ENCODE assay signal across 8 mouse cellular contexts in genomic region chr8:124792708-124793107, GRCm38 (mm10). TPM values are rescaled to one million over a fixed set of nuclear protein-coding genes. Genes with fewer than 3 reads are reported as not detected.
DNase-seq lines count a peak whose midpoint lies in the region; ATAC-seq and TF ChIP-seq lines count a peak whose summit lies in the region.

Gene Trim67 (plus strand): TSS chr8:124793092.

- TF ChIP-seq EP300 in ES-Bruce4 (IDR thresholded peaks at IDR 0.05; ENCODE audit: insufficient read depth, low read depth, low read length), result no peak

- no peak for TF ChIP-seq CTCF in ES-Bruce4 (IDR thresholded peaks at IDR 0.05; ENCODE audit: low read depth, low read length)

- intact Hi-C loops in left cerebral cortex, postnatal 25 days (cut with DNase I), result loop anchor here (5.0 kb wide), 1 partner anchor 35 kb away; no protein-coding TSS in a partner anchor

- no peak within 1 kb of the TSS for H3ac ChIP-seq in myocyte (ENCODE audit: control insufficient read depth, insufficient read length)

- TF ChIP-seq POLR2A in ES-Bruce4 (IDR thresholded peaks at IDR 0.05; ENCODE audit: insufficient read depth, low read length) (no peak), myocyte (IDR thresholded peaks at IDR 0.05; ENCODE audit: insufficient read length, low read depth) (no peak)

- H3K4me2 ChIP-seq in hindbrain, embryonic 13.5 days, result peak within 1 kb of the TSS; percentile 87
- peak within 1 kb of the TSS; percentile 48 for H3K4me2 ChIP-seq in myocyte (ENCODE audit: low read depth)

- H3K9me3 ChIP-seq in ES-Bruce4 (replicated peaks; ENCODE audit: control insufficient read depth, insufficient read depth, low read length, poor library complexity, severe bottlenecking), result no peaks in the 10 kb centered on the region
- H3K9me3 ChIP-seq in hindbrain, embryonic 13.5 days, result no peaks in the 10 kb centered on the region

- WGBS in hindbrain, embryonic 13.5 days, result under 1% methylated on average over 37 of the region's 39 CpGs

- peak within 1 kb of the TSS; percentile 36 for H3K9ac ChIP-seq in ES-Bruce4 (ENCODE audit: low read depth, poor library complexity, severe bottlenecking)
- H3K9ac ChIP-seq in hindbrain, embryonic 13.5 days, result peak within 1 kb of the TSS; percentile 95

- H3K27ac ChIP-seq in ES-Bruce4 (ENCODE audit: insufficient read depth, low read length), result no peak within 1 kb of the TSS
- H3K27ac ChIP-seq in hindbrain, embryonic 13.5 days, result peak within 1 kb of the TSS; percentile 98

- no peaks in the 10 kb centered on the region for H3K4me1 ChIP-seq in ES-Bruce4 (ENCODE audit: control insufficient read depth, insufficient read depth, low read length)
- H3K4me1 ChIP-seq in hindbrain, embryonic 13.5 days (replicated peaks), result peaks cover 58% of the 10 kb centered on the region

- peaks cover 29% of the 10 kb centered on the region for H3K27me3 ChIP-seq in ES-Bruce4 (ENCODE audit: control insufficient read depth, insufficient read depth, low read length, poor library complexity, severe bottlenecking)
- peaks cover 39% of the 10 kb centered on the region for H3K27me3 ChIP-seq in hindbrain, embryonic 13.5 days
- H3K27me3 ChIP-seq in myocyte (ENCODE audit: control insufficient read depth, insufficient read depth, insufficient read length), result peaks cover 61% of the 10 kb centered on the region

- DNase-seq in ZHBTc4 (ENCODE audit: low read depth, low spot score), result peak; percentile 88
- peak; percentile 71 for DNase-seq in embryo, embryonic 11.5 days (ENCODE audit: low read depth, low spot score)
- DNase-seq in left cerebral cortex, postnatal 25 days (ENCODE audit: low spot score in 2 of 2), result peak; percentile 54 to 55
- peak; percentile 53 for DNase-seq in testis, postnatal 14 days (ENCODE audit: low spot score)
- no peak for DNase-seq in spleen, postnatal 14 days (ENCODE audit: low spot score in 2 of 2)

- H3K4me3 ChIP-seq in ES-Bruce4 (ENCODE audit: low read depth, low read length), result peak within 1 kb of the TSS; percentile 68
- peak within 1 kb of the TSS; percentile 83 for H3K4me3 ChIP-seq in hindbrain, embryonic 13.5 days
- no peak within 1 kb of the TSS for H3K4me3 ChIP-seq in myocyte

- peak; percentile 93 for ATAC-seq in hindbrain, embryonic 13.5 days (ENCODE audit: low FRiP score)

- H3K36me3 ChIP-seq in ES-Bruce4 (ENCODE audit: control insufficient read depth, insufficient read depth, low read length, poor library complexity, severe bottlenecking) (no peaks in the 10 kb centered on the region), myocyte (ENCODE audit: control insufficient read depth, insufficient read depth) (no peaks in the 10 kb centered on the region)
- H3K36me3 ChIP-seq in hindbrain, embryonic 13.5 days, result no peaks in the 10 kb centered on the region

- H3K79me2 ChIP-seq in myocyte (ENCODE audit: control insufficient read depth, insufficient read depth), result no peaks in the 10 kb centered on the region

TF ChIP-seq in myocyte, 11 proteins besides CTCF, POLR2A, EP300 and RAD21:
- TF ChIP-seq REST (IDR thresholded peaks at IDR 0.05; ENCODE audit: insufficient read depth, insufficient read length), result peak; percentile 46
- TF ChIP-seq TCF3 (IDR thresholded peaks at IDR 0.05; ENCODE audit: insufficient read length, low read depth), result no peak
TF ChIP-seq in myocyte: peak in this region for 1.

RNA-seq across cellular contexts. Expression of gene Trim67, which starts in this region (rescaled TPM):
- 9.1 and 9.4 TPM in 2 replicates for polyA plus RNA-seq in ES-Bruce4 (2011; ENCODE audit: insufficient read depth, insufficient read length, low read depth, missing spikeins)
- 20.5 and 20.6 TPM in 2 replicates for polyA plus RNA-seq in hindbrain, embryonic 13.5 days (2015; fragmentation: Nextera tagmentation; extraction: Ambion mirVana)
- 1 to 10 TPM; 2.2 to 2.4 TPM for total RNA-seq in left cerebral cortex, postnatal 25 days (2021)
- polyA plus RNA-seq in myocyte (2012; fragmentation: generic; extraction: Trizol), result 0.01 TPM

Comparison
In these comparisons a context has a peak if more than half of its experiments do, and no peak if none do; other contexts are left out.
1. DNase-seq: peak in ZHBTc4 (single experiment), embryo, embryonic 11.5 days (single experiment), left cerebral cortex, postnatal 25 days (2 of 2) and testis, postnatal 14 days (single experiment); none in spleen, postnatal 14 days (0 of 2).